Mouse (Mus musculus) embryonic facial prominence, embryonic 13.5 days (tissue): Measurements from ENCODE around the gene Rsph6a. TPM values are rescaled to one million over a fixed set of nuclear protein-coding genes. Genes with fewer than 3 reads are reported as not detected.

ENCODE experiments used
- ATAC-seq: fragments of 200-750 bp; cut with Nextera tagmentation; 2 replicates; pipeline ENCODE4 v1.8.0; 2017; ENCODE audit warnings: low read depth; ENCODE audit not compliant: insufficient number of reproducible peaks, insufficient read depth, low FRiP score, low TSS enrichment
- H3K27ac ChIP-seq: fragments of 300-500 bp; sonication (generic); 2 replicates; pipeline ENCODE4 v1.5.1; 2015; ENCODE audit warnings: moderate library complexity, mild to moderate bottlenecking, inconsistent platforms
- H3K27me3 ChIP-seq: fragments of 300-500 bp; sonication (generic); 2 replicates; pipeline ENCODE4 v1.6.1; 2015; ENCODE audit warnings: mild to moderate bottlenecking, inconsistent platforms
- H3K36me3 ChIP-seq: fragments of 300-500 bp; sonication (generic); 2 replicates; pipeline ENCODE4 v1.6.1; 2015; ENCODE audit warnings: mild to moderate bottlenecking, inconsistent platforms
- H3K4me1 ChIP-seq: fragments of 300-500 bp; sonication (generic); 2 replicates; pipeline ENCODE4 v1.6.1; 2015; ENCODE audit warnings: inconsistent platforms
- H3K4me2 ChIP-seq: fragments of 300-500 bp; sonication (generic); 2 replicates; pipeline ENCODE4 v1.6.1; 2015; ENCODE audit warnings: moderate library complexity, mild to moderate bottlenecking, inconsistent platforms
- H3K4me3 ChIP-seq: fragments of 300-500 bp; sonication (generic); 2 replicates; pipeline ENCODE4 v1.5.1; 2015; ENCODE audit warnings: mild to moderate bottlenecking, inconsistent platforms
- H3K9ac ChIP-seq: fragments of 300-500 bp; sonication (generic); 2 replicates; pipeline ENCODE4 v1.6.1; 2015; ENCODE audit warnings: mild to moderate bottlenecking, inconsistent platforms
- H3K9me3 ChIP-seq: fragments of 300-500 bp; sonication (generic); 2 replicates; pipeline ENCODE4 v1.6.1; 2016; ENCODE audit warnings: inconsistent platforms
- WGBS: fragments of 180-500 bp; shearing (Covaris S2); methylation state at CpG from one replicate; pipeline ENCODE4 v1.1.7; 2015; ENCODE audit warnings: mixed read lengths; 5-methylcytosine and 5-hydroxymethylcytosine counted together
- polyA plus RNA-seq: library from polyadenylated mRNA; unstranded; fragments of >200 nt; fragmentation: Nextera tagmentation; extraction: Ambion mirVana; gene quantifications from 2 replicates; pipeline ENCODE4 v1.2.1, GENCODE M21; 2015

Rsph6a gene
- not detected in 2 replicates for polyA plus RNA-seq

GRCm38 (mm10) chr7:19054047-19054776, at the start of gene Rsph6a:
TSS of gene Rsph6a (plus strand) at chr7:19054690.
- Histone ChIP-seq H3K4me2 (peak within 1 kb of the TSS; percentile 50), H3K4me1 (peaks cover 10% of the 10 kb centered on the region), H3K36me3 (peaks cover 53% of the 10 kb centered on the region), H3K27ac (0 out of 2 replicates have a peak within 1 kb of the TSS, but pooled peaks have one; percentile 16), H3K4me3 (0 out of 2 replicates have a peak within 1 kb of the TSS, but pooled peaks have one; percentile 14), H3K9me3 (no peaks in the 10 kb centered on the region), H3K27me3 (no peaks in the 10 kb centered on the region), H3K9ac (peak within 1 kb of the TSS; percentile 53; the same call in 1 of the 2 replicates)
- WGBS, result 29% methylated on average over 33 of the region's 33 CpGs
- ATAC-seq, result 0 out of 2 replicates have a peak, but pooled peaks have one; percentile 39

- H3K4me2 ChIP-seq, result peak overlapping the region; percentile 99
- H3K27me3 ChIP-seq, result no peaks in the 10 kb centered on the region
- H3K4me3 ChIP-seq, result peak overlapping the region; percentile 88
- no peaks in the 10 kb centered on the region for H3K9me3 ChIP-seq
- H3K27ac ChIP-seq, result no peak overlapping the region
- peaks cover 49% of the 10 kb centered on the region for H3K4me1 ChIP-seq
- H3K9ac ChIP-seq, result peak overlapping the region; percentile 97
- peaks cover 32% of the 10 kb centered on the region for H3K36me3 ChIP-seq
- no peak for ATAC-seq
- WGBS, result 79% methylated on average over 34 of the region's 34 CpGs
Observed at GRCm38 (mm10) chr7:19005417-19006121, 48.9 kb upstream of the Rsph6a start.

GRCm38 (mm10) chr7:19006476-19006875, 48.0 kb upstream of the Rsph6a start:
- peak overlapping the region; percentile 99 for H3K4me2 ChIP-seq
- no peak overlapping the region for H3K9ac ChIP-seq
- 7% methylated on average over 12 of the region's 12 CpGs for WGBS
- ATAC-seq, result no peak
- no peak overlapping the region for H3K27ac ChIP-seq
- H3K9me3 ChIP-seq, result no peaks in the 10 kb centered on the region
- peaks cover 44% of the 10 kb centered on the region for H3K4me1 ChIP-seq
- H3K36me3 ChIP-seq, result peaks cover 30% of the 10 kb centered on the region
- peak overlapping the region; percentile 88 for H3K4me3 ChIP-seq
- no peaks in the 10 kb centered on the region for H3K27me3 ChIP-seq

DNA sequence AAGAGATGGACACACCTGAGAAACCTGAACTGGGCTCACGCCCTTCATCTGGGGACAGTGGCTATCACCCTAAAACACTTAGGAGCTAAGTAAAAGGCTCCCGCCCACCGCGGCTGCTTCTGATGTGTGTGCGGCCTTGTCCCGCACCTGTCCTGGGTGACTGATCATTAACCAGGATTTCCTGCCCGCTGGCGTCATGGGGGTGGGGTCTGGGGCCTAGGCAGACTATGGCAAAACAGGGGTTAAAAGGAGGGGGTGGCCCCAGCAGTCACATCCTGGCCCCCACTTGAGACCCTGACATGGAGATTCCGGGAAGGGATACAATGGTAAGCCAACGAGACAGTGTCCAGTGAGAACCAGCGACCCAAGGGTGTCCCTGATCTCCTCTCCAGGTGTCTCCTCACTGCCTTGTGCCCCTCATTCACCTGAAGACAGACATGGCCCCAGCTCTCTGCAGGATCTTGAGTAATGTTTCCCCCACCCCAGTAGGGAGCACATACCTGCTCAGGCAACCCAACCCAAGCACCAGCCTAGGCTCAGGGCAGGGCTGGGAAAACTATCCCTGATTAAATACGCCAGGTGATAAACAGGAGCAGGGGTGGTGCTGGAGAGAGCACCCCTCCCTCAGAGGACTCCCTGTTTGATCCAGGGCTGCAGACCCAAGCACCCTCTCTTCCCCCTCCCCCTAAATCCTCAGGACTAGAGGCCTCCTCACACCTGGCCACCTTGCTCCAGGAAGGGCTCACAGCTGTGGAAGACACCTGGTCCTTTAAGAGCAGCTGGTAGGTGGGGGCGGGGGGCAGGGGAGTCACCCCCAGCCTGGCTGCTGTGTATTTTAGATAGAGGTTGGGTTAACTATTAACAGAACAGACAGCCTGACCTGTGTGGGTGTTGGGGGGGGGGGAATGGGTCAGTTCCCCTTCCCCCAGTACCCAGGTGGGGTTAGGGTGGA, 47.2 kb upstream of the Rsph6a start:
- H3K27ac ChIP-seq, result no peak overlapping the region
- H3K4me3 ChIP-seq, result no peak overlapping the region; the same call in 1 of the 2 replicates
- H3K9me3 ChIP-seq, result no peaks in the 10 kb centered on the region
- H3K36me3 ChIP-seq, result peaks cover 30% of the 10 kb centered on the region
- H3K4me2 ChIP-seq, result peak overlapping the region; percentile 99; the same call in 1 of the 2 replicates
- H3K27me3 ChIP-seq, result no peaks in the 10 kb centered on the region
- peaks cover 44% of the 10 kb centered on the region for H3K4me1 ChIP-seq
- H3K9ac ChIP-seq, result no peak overlapping the region
- no peak for ATAC-seq
- WGBS, result 82% methylated on average over 13 of the region's 13 CpGs

DNA sequence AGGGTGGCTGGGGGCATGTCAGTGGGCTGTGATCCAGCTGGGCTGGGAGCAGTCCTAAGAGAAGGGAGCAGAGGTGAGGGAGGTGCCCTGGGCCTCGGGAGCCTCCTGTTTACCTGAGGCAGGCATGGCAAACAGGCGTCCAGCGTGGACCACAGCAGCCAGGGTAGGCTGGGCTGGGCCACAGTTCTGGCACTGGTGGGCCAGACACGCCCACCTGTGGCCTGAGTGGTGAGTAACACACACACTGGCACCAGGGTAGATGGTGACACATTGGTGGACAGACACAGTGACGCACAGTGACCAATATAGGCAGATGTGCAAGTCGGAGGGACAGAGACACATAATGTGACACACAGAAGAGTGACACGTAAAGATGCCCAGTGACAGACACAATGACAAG, 43.9 kb upstream of the Rsph6a start:
- H3K4me1 ChIP-seq, result peaks cover 32% of the 10 kb centered on the region
- ATAC-seq, result no peak
- 72% methylated on average over 7 of the region's 7 CpGs for WGBS
- H3K9me3 ChIP-seq, result no peaks in the 10 kb centered on the region
- H3K4me3 ChIP-seq, result no peak overlapping the region
- no peaks in the 10 kb centered on the region for H3K27me3 ChIP-seq
- no peak overlapping the region for H3K4me2 ChIP-seq
- no peak overlapping the region for H3K27ac ChIP-seq
- no peak overlapping the region for H3K9ac ChIP-seq
- H3K36me3 ChIP-seq, result peaks cover 23% of the 10 kb centered on the region

DNA sequence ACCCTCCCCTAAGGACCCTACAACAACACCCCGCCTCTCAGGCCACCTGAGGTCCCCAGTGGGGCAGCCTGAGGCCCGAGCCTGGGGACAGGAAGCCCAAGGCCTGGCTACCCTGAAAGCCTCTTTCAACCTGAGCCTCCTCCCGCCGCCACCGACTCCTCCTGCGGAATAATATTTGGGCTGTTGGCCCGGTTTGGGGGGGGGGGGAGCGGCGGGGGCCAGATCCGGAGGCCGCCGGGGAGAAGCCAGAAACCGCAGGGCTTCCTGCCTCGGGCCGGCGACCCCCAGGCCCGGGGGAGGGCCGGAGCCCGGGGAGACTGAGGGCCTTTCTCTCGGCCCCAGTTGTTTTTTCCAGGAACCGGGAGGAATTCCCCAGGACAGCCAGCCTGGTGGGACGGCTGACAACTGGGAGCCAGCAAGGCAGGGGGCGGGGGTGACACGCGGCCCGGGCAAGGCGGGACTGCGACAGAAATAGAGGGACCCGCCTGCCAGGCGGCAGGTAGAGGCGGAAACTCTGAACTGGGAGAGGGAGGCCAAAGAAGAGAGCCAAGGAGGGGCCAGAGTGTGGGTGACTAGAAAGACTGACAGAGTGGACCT, 42.4 kb upstream of the Rsph6a start:
- peak overlapping the region; percentile 75 for H3K9ac ChIP-seq
- no peaks in the 10 kb centered on the region for H3K9me3 ChIP-seq
- H3K4me3 ChIP-seq, result peak overlapping the region; percentile 43
- peak overlapping the region; percentile 73 for H3K27ac ChIP-seq
- H3K27me3 ChIP-seq, result no peaks in the 10 kb centered on the region
- peaks cover 11% of the 10 kb centered on the region for H3K36me3 ChIP-seq
- peaks cover 18% of the 10 kb centered on the region for H3K4me1 ChIP-seq
- 1% methylated on average over 31 of the region's 31 CpGs for WGBS
- peak; percentile 2; the same call in 1 of the 2 replicates for ATAC-seq
- H3K4me2 ChIP-seq, result peak overlapping the region; percentile 69

GRCm38 (mm10) chr7:19012882-19013281, 41.6 kb upstream of the Rsph6a start:
- Histone ChIP-seq H3K36me3 (peaks cover 3% of the 10 kb centered on the region; the same call in 1 of the 2 replicates), H3K4me1 (peaks cover 12% of the 10 kb centered on the region; the same call in 1 of the 2 replicates), H3K27ac (0 out of 2 replicates have a peak overlapping the region, but pooled peaks have one; percentile 73), H3K4me2 (peak overlapping the region; percentile 69; the same call in 1 of the 2 replicates), H3K9ac (no peak overlapping the region; the same call in 1 of the 2 replicates), H3K9me3 (no peaks in the 10 kb centered on the region), H3K4me3 (no peak overlapping the region), H3K27me3 (no peaks in the 10 kb centered on the region)
- 55% methylated on average over 2 of the region's 2 CpGs for WGBS
- ATAC-seq, result no peak

DNA sequence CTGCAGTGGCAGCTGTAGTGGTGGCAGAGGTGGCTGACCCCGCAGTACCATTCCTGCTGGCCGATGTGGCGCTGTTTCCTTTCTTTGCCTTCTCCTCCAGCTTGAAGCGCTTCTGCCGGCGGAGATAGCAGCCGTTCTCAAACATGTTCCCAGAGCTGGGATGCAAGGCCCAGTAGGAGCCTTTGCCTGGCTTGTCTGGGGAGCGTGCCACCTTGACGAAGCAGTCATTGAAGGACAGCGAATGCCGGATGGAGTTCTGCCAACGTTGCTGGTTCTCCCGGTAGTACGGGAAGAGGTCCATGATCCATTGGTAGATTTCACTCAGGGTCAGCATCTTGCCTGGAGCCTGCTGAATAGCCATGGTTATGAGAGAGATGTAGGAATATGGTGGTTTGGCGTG, 40.0 kb upstream of the Rsph6a start:
- Histone ChIP-seq H3K27ac (no peak overlapping the region), H3K4me3 (no peak overlapping the region), H3K4me1 (peaks cover 12% of the 10 kb centered on the region; the same call in 1 of the 2 replicates), H3K36me3 (no peaks in the 10 kb centered on the region), H3K4me2 (no peak overlapping the region), H3K9ac (no peak overlapping the region), H3K9me3 (no peaks in the 10 kb centered on the region), H3K27me3 (no peaks in the 10 kb centered on the region)
- ATAC-seq, result no peak
- WGBS, result 70% methylated on average over 15 of the region's 15 CpGs

DNA sequence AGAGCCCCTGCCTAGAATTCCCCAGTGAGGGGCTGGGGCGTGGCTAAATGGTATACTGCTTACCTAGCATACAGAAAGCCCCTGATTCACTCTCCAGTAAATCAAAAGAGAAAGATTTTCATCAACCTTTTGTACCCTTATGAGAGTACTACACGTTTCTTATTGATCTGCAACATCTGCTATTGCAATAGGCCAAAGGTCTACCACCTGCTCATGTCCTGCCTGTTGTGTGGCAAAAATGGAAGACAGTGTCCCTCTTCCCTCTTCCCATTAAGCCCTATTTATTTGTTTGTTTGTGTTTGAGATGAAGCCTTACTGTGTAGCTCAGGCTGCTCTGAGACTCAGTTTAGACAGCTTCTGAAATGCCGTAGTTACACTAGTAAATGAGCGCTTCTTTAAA, 38.4 kb upstream of the Rsph6a start:
- H3K4me3 ChIP-seq, result no peak overlapping the region
- WGBS, result 88% methylated on average over 4 of the region's 4 CpGs
- ATAC-seq, result no peak

GRCm38 (mm10) chr7:19017909-19018308, 36.6 kb upstream of the Rsph6a start:
- no peak overlapping the region for H3K4me2 ChIP-seq
- H3K27ac ChIP-seq, result no peak overlapping the region
- no peaks in the 10 kb centered on the region for H3K36me3 ChIP-seq
- H3K9me3 ChIP-seq, result no peaks in the 10 kb centered on the region
- H3K9ac ChIP-seq, result no peak overlapping the region
- peaks cover 34% of the 10 kb centered on the region for H3K27me3 ChIP-seq
- no peak overlapping the region for H3K4me3 ChIP-seq
- 89% methylated on average over 7 of the region's 7 CpGs for WGBS
- H3K4me1 ChIP-seq, result no peaks in the 10 kb centered on the region
- no peak for ATAC-seq

More for the DNA sequence above, 38.4 kb upstream of the Rsph6a start:
- Histone ChIP-seq H3K27ac (no peak overlapping the region), H3K4me1 (peaks cover 12% of the 10 kb centered on the region; the same call in 1 of the 2 replicates), H3K27me3 (peaks cover 16% of the 10 kb centered on the region), H3K9ac (no peak overlapping the region), H3K36me3 (no peaks in the 10 kb centered on the region), H3K9me3 (no peaks in the 10 kb centered on the region), H3K4me2 (no peak overlapping the region)
